Mouse (Mus musculus): Measurements from ENCODE around the gene Sptbn4. TPM values are rescaled to one million over a fixed set of nuclear protein-coding genes. Genes with fewer than 3 reads are reported as not detected.

Gene Sptbn4
- polyA plus RNA-seq, 1 experiment from 2014 or later: 0.26 TPM

DNA sequence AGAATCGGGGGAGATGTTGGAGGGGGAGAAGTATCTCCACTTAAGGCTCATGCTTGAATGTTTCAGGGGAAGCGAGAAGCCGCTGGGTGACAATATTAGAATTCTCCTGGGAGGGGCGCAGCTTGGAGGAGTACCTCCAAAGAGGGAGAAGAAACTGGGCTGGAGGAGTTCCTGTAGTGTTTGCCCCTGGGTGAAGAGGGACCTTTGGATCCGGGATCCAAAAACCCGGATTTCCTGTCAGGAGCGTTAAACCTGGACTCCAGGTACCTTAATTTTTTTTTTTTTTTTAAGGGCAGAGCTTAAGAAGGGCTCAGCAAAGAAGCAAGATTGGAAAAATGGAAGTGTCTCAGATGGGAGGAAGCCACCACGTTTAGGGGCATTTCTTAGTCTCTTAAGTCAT lies 115.6 kb downstream of the Sptbn4 start:
- Histone ChIP-seq H3K9ac (replicated peaks) (no peak overlapping the region), H3K4me2 (peak overlapping the region; percentile 93; the same call in 1 of the 2 replicates), H3K9me3 (no peaks in the 10 kb centered on the region), H3K36me3 (no peaks in the 10 kb centered on the region), H3K4me3 (replicated peaks) (0 out of 2 replicates have a peak overlapping the region, but pooled peaks have one; percentile 44), H3K27ac (no peak overlapping the region), H3K4me1 (replicated peaks) (peaks cover 56% of the 10 kb centered on the region), H3K27me3 (peaks cover 92% of the 10 kb centered on the region)
- ATAC-seq (ENCODE audit: insufficient number of reproducible peaks, insufficient read depth, low FRiP score, low TSS enrichment, low read depth): no peak
- WGBS: 7% methylated on average over 8 of the region's 8 CpGs

DNA sequence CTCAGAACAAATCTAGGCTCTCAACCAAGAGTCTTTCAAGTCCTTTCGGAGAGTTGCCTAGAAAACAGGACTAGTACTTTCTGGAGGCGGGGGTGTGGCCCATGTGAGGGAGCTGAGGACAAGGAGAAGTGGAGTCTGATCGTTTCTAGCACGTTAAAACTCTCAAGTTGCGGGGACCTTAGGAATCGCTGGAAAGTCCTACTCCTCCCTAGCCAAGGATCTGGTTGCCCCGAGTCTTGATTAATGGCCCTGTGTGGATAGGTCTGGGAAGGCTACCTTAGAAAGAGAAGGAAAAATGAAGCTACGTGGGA lies 116.0 kb downstream of the Sptbn4 start:
- H3K36me3 ChIP-seq: no peaks in the 10 kb centered on the region
- 4% methylated on average over 8 of the region's 8 CpGs for WGBS
- peaks cover 56% of the 10 kb centered on the region for H3K4me1 ChIP-seq (replicated peaks)
- H3K4me2 ChIP-seq: peak overlapping the region; percentile 64
- H3K9me3 ChIP-seq: no peaks in the 10 kb centered on the region
- H3K4me3 ChIP-seq (replicated peaks): peak overlapping the region; percentile 44
- H3K27me3 ChIP-seq: peaks cover 96% of the 10 kb centered on the region
- H3K9ac ChIP-seq (replicated peaks): no peak overlapping the region
- no peak overlapping the region for H3K27ac ChIP-seq
- no peak for ATAC-seq (ENCODE audit: insufficient number of reproducible peaks, insufficient read depth, low FRiP score, low TSS enrichment, low read depth)

DNA sequence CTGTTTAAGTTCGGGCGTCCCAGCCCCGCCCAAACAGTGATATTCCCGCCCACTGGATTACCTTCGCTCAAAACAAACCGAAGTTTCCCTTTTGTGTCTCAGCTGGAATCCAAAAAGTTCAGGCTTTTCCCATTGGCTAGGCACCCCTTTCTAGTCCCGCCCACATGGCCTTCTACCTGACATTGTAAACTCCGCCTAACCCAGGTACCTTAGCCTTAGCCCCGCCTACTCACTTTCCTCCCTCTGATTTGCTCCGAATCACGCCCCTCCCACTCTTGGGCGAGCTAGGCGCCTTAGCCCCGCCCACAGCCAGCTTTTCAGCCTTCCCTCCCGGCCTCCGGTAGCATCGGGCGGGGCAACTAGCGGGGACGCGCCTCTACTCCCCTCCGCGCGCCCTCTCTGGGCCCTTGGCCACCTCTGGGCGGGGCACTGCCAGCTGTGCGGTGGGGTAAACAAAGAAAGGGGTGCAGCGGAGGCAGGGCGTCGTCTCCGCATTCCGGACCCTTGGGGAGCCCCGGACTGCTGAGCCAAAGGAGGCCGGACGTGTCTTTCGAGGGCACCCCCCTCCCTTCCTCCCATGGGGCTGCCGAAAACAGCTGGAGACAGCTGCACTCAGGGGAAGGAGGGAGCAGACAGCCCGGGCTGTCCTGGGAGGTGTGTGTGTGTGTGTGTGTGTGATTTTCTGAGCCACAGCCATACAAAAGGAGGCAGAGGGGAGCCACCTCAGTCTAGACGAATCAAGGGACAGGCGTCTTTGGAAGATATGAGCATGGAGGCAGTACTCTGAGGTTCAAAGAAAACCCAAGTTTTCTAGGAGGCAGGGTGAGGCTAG lies 116.6 kb downstream of the Sptbn4 start:
- no peak overlapping the region for H3K27ac ChIP-seq
- H3K9ac ChIP-seq (replicated peaks): 0 out of 2 replicates have a peak overlapping the region, but pooled peaks have one; percentile 24
- no peaks in the 10 kb centered on the region for H3K36me3 ChIP-seq
- H3K4me2 ChIP-seq: peak overlapping the region; percentile 64
- H3K27me3 ChIP-seq: peaks cover 97% of the 10 kb centered on the region
- peak overlapping the region; percentile 44 for H3K4me3 ChIP-seq (replicated peaks)
- no peaks in the 10 kb centered on the region for H3K9me3 ChIP-seq
- peaks cover 61% of the 10 kb centered on the region for H3K4me1 ChIP-seq (replicated peaks)
- no peak for ATAC-seq (ENCODE audit: insufficient number of reproducible peaks, insufficient read depth, low FRiP score, low TSS enrichment, low read depth)
- WGBS: 1% methylated on average over 39 of the region's 39 CpGs

DNA sequence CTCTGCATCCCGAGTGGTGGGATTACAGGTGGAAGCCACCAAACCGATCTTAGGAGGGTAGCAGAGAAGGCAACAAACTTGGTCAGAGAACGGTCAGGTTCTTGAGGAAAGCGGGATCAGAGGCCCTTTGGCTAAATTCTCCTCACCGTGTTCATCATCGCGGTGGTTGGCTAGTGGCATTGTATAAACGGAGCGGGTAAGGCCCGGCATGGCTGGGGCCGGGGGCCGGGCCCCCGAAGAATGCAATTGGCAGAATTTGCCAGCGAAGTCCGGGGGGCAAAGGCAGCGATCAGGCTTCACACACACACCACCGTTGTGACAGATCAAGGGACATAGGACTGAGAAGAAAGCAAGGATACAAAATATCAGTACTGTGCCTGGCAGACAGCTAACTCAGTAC lies 117.5 kb downstream of the Sptbn4 start:
- Histone ChIP-seq H3K27me3 (peaks cover 100% of the 10 kb centered on the region), H3K9ac (replicated peaks) (no peak overlapping the region), H3K27ac (no peak overlapping the region), H3K4me2 (peak overlapping the region; percentile 64; the same call in 1 of the 2 replicates), H3K9me3 (no peaks in the 10 kb centered on the region), H3K4me3 (replicated peaks) (peak overlapping the region; percentile 44), H3K36me3 (no peaks in the 10 kb centered on the region), H3K4me1 (replicated peaks) (peaks cover 61% of the 10 kb centered on the region)
- ATAC-seq (ENCODE audit: insufficient number of reproducible peaks, insufficient read depth, low FRiP score, low TSS enrichment, low read depth): no peak
- WGBS: 25% methylated on average over 17 of the region's 17 CpGs

DNA sequence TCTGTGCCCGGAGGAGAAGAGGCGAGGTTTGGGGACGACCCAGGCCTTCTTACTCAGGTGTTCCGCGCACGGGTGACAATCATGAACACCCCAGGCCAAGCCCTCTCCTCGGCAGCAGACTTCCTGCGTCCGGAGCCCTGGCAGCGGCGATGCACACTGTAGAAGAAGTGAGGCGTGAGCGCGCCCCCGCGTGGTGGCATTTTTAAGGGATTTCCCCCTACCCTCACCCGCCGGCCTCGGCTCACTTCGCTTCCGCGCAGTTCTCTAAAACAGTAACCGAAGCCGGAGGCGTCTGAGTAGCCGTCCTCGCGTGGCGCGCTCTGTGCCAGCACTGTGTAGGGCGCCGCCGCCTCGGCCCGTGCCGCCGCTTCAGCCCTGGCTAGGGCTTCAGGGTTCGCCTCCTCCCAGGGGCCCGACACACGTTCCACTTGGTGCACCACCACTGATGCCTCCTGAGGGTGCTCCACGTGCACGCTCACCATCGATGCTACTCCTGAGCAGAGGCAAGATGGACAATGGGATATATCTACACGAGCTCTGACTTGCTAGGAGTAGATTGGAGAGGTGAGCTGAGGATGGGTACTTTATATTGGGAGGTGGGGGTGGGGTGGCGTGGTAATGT lies 118.0 kb downstream of the Sptbn4 start:
- Histone ChIP-seq H3K27me3 (peaks cover 100% of the 10 kb centered on the region), H3K27ac (no peak overlapping the region), H3K9me3 (no peaks in the 10 kb centered on the region), H3K4me3 (replicated peaks) (peak overlapping the region; percentile 44), H3K9ac (replicated peaks) (no peak overlapping the region; the same call in 1 of the 2 replicates), H3K4me1 (replicated peaks) (peaks cover 57% of the 10 kb centered on the region), H3K36me3 (no peaks in the 10 kb centered on the region), H3K4me2 (peak overlapping the region; percentile 53)
- ATAC-seq (ENCODE audit: insufficient number of reproducible peaks, insufficient read depth, low FRiP score, low TSS enrichment, low read depth): no peak
- 3% methylated on average over 45 of the region's 45 CpGs for WGBS

DNA sequence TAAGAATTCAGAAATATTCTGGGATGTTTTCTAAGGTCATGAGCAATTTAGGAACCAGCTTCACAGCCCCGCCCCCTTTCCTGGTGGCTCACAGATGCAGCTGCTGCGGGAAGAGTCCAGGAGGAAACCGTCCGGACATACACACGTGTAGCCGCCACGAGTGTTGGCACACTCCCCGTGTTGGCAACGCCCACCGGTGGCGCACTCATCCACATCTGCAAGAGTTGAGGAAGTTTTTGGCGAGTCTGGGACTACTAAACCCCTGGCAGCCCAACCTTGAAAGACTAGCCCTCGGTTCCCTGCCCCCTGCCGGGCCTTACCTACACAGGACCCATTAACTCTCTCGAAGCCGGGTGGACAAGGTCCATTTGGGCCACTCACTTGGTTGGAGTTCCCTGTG lies 118.8 kb downstream of the Sptbn4 start:
- Histone ChIP-seq H3K4me3 (replicated peaks) (no peak overlapping the region), H3K27ac (no peak overlapping the region), H3K4me1 (replicated peaks) (peaks cover 49% of the 10 kb centered on the region), H3K27me3 (peaks cover 99% of the 10 kb centered on the region), H3K4me2 (no peak overlapping the region; the same call in 1 of the 2 replicates), H3K36me3 (no peaks in the 10 kb centered on the region), H3K9me3 (no peaks in the 10 kb centered on the region), H3K9ac (replicated peaks) (no peak overlapping the region)
- ATAC-seq (ENCODE audit: insufficient number of reproducible peaks, insufficient read depth, low FRiP score, low TSS enrichment, low read depth): no peak
- WGBS: 29% methylated on average over 16 of the region's 16 CpGs

DNA sequence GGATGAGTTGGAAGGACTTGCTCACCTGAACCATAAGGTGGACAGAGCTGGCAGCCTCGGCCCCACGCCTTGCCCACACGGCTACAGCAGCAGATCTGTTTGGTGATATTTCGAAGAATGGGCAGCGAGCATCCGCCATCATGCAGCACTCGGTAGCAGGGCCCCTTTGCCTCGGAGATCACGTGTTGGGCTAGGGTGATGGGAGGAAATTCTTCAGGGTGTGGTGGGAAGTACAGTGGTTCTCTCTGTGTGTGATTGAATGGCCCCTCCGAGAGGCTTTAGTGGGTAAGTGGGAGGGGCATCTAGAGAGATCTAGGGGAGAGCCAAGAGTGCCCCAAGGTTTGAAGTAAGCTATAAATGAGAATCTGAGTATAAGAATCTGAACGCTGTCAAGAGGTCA lies 119.3 kb downstream of the Sptbn4 start:
- Histone ChIP-seq H3K4me1 (replicated peaks) (peaks cover 45% of the 10 kb centered on the region), H3K36me3 (no peaks in the 10 kb centered on the region), H3K4me3 (replicated peaks) (no peak overlapping the region), H3K4me2 (no peak overlapping the region), H3K27me3 (peaks cover 95% of the 10 kb centered on the region), H3K9me3 (no peaks in the 10 kb centered on the region), H3K27ac (no peak overlapping the region), H3K9ac (replicated peaks) (no peak overlapping the region)
- no peak for ATAC-seq (ENCODE audit: insufficient number of reproducible peaks, insufficient read depth, low FRiP score, low TSS enrichment, low read depth)
- 83% methylated on average over 11 of the region's 11 CpGs for WGBS

DNA sequence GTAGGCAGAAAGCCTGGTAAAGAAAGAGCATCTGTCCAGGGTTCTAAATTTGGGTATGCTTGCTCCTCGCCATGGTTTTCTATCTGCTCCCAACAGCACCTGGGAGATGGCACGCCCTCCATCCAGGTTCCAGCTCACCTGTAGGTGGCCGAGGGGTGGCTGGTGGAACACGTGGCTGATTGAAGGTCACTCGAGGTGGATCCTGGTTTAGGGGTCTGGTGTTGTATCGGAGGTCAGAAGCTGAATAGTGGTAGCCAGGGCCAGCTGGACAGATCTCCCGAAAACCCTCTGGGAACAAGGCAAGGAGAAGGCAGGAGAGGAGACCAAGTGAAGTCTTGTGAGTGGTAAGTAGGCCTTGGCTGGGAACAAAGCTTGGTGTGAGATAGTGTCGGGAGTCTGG lies 120.0 kb downstream of the Sptbn4 start:
- Histone ChIP-seq H3K36me3 (no peaks in the 10 kb centered on the region), H3K9me3 (no peaks in the 10 kb centered on the region), H3K9ac (replicated peaks) (no peak overlapping the region), H3K4me3 (replicated peaks) (no peak overlapping the region), H3K4me1 (replicated peaks) (peaks cover 38% of the 10 kb centered on the region), H3K4me2 (no peak overlapping the region), H3K27me3 (peaks cover 95% of the 10 kb centered on the region), H3K27ac (no peak overlapping the region)
- no peak for ATAC-seq (ENCODE audit: insufficient number of reproducible peaks, insufficient read depth, low FRiP score, low TSS enrichment, low read depth)
- WGBS: 86% methylated on average over 8 of the region's 8 CpGs

DNA sequence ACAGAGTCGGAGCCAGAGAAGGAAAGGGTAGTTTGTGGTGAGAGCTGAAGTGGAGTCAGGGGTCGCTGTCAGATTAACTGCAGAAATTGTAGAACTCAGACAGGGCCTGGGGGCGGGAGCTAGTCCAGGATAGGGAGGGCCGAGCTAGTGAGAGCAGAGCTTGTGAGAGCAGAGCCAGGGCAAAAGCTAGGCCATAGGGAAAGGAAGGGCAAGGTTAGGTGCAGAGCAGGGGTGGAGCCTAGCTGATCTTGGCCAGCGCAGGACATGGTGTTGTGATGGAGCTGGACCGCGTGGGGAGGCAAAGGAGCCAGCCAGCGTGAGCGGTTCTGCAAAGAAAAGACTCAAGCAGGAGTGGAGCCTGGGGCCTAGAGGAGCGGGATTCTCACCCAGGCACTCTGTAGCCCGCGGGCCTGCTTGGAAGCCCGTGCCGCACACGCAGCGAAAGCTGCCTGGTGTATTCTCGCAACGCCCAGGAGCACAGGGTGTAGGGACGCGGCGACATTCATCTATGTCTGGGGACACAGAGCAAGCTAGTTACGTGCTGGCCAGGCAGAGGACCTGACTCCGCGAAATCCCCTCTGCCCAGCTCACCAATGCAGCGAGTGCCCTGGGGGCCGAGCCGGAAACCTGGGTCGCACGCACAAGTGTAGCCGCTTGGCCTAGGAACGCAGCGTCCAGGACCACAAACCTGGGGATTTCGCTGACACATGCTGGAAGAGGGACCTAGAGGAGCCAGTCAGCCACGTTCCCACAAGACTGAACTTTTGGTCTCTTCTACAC lies 121.2 kb downstream of the Sptbn4 start:
- no peak for ATAC-seq (ENCODE audit: insufficient number of reproducible peaks, insufficient read depth, low FRiP score, low TSS enrichment, low read depth)
- Histone ChIP-seq H3K9ac (replicated peaks) (no peak overlapping the region; the same call in 1 of the 2 replicates), H3K36me3 (no peaks in the 10 kb centered on the region), H3K4me1 (replicated peaks) (peaks cover 34% of the 10 kb centered on the region), H3K27me3 (peaks cover 94% of the 10 kb centered on the region), H3K27ac (no peak overlapping the region), H3K4me3 (replicated peaks) (peak overlapping the region; percentile 36), H3K9me3 (no peaks in the 10 kb centered on the region), H3K4me2 (peak overlapping the region; percentile 57)
- 29% methylated on average over 34 of the region's 34 CpGs for WGBS

DNA sequence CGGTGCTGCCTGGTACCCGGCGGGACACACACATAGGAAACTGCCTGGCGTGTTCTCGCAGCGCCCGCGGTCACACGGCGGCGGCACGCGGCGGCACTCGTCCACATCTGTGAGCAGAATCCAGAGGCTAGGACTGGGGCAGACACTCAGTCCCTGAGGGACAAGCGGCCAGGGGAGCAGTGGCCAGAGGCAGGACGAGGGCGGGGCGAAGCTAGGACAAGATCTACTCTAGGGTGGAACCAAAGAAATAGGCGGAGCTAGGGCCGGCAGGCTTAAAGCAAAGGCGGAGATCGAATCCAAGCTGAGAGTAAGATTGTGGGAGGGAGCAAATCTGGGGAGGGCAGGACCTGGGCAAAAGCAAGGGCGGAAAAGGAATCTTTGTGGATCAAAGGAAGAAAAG lies 121.8 kb downstream of the Sptbn4 start:
- Histone ChIP-seq H3K27me3 (peaks cover 90% of the 10 kb centered on the region), H3K4me2 (peak overlapping the region; percentile 57), H3K4me3 (replicated peaks) (peak overlapping the region; percentile 36), H3K9ac (replicated peaks) (no peak overlapping the region; the same call in 1 of the 2 replicates), H3K9me3 (no peaks in the 10 kb centered on the region), H3K27ac (no peak overlapping the region), H3K4me1 (replicated peaks) (peaks cover 28% of the 10 kb centered on the region), H3K36me3 (no peaks in the 10 kb centered on the region)
- under 1% methylated on average over 24 of the region's 24 CpGs for WGBS
- no peak; the same call in 1 of the 2 replicates for ATAC-seq (ENCODE audit: insufficient number of reproducible peaks, insufficient read depth, low FRiP score, low TSS enrichment, low read depth)

DNA sequence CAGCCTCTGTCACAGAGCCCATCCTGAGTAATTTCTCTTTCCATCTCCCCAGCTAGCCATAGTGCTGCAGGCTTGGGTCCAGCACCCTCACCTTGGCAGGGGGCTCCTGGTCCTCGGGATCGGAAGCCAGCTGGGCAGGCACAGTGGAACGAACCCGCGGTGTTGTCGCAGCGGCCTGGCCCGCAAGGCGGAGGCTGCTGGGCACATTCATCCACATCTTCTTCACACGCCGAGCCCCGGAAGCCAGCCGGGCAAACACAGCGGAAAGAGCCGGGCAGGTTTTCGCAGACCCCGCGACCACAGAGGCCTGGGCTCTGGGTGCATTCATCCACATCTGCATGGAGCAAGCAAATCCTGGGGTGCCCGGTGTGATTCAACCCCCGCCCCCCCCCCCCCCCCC lies 122.6 kb downstream of the Sptbn4 start:
- ATAC-seq (ENCODE audit: insufficient number of reproducible peaks, insufficient read depth, low FRiP score, low TSS enrichment, low read depth): no peak
- Histone ChIP-seq H3K9me3 (no peaks in the 10 kb centered on the region), H3K27me3 (peaks cover 82% of the 10 kb centered on the region), H3K4me1 (replicated peaks) (peaks cover 25% of the 10 kb centered on the region), H3K36me3 (no peaks in the 10 kb centered on the region), H3K27ac (no peak overlapping the region), H3K9ac (replicated peaks) (no peak overlapping the region), H3K4me3 (replicated peaks) (no peak overlapping the region; the same call in 1 of the 2 replicates), H3K4me2 (peak overlapping the region; percentile 57; the same call in 1 of the 2 replicates)
- WGBS: 46% methylated on average over 18 of the region's 20 CpGs
